Mouse (Mus musculus) megakaryocyte, embryonic 14.5 days (primary cell): Measurements from ENCODE around the gene Orai2.

ENCODE experiments used
- FLI1 ChIP-seq: IDR thresholded peaks from 2 replicates; pipeline ENCODE4 v1.6.1; 2012; ENCODE audit warnings: low read length, inconsistent platforms, mixed read lengths
- GATA1 ChIP-seq: IDR thresholded peaks from 3 replicates; pipeline ENCODE4 v1.6.1; 2012; ENCODE audit warnings: mixed read lengths, low read length, inconsistent platforms, borderline replicate concordance

DNA sequence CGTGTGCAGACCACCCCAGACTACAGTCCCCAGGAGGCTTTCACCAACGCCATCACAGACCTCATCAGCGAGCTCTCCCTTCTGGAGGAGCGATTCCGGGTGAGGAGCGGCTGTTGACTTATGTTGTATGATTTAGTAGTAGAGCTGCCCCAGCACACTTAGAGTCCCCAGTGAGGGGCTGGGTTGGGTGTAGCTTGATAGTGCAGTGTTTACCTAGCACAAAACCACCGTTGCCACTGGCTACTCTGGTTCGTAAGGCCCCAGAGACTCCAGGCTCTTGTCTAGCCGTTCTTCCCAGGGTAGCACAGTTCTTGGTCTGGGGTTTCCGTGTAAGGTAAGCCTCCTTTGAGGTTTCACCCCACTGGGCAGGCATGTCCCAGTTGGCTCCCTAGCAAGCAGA is 48.3 kb downstream of the Orai2 start:
- TF ChIP-seq GATA1 (no peak), FLI1 (no peak)
